ENCODE assay signal across 8 mouse cellular contexts in genomic region chr4:139535127-139535695, GRCm38 (mm10). TPM values are rescaled to one million over a fixed set of nuclear protein-coding genes. Genes with fewer than 3 reads are reported as not detected.
DNase-seq lines count a peak whose midpoint lies in the region; ATAC-seq lines count a peak whose summit lies in the region.

No protein-coding gene starts in this region.

- H3K27me3 ChIP-seq in heart, embryonic 14.5 days (ENCODE audit: control insufficient read depth, insufficient read depth, low read length) = no peaks in the 10 kb centered on the region

- ATAC-seq in heart, embryonic 14.5 days (ENCODE audit: insufficient number of reproducible peaks, insufficient read depth, low FRiP score, low read depth) = peak; percentile 63; the same call in 1 of the 2 replicates
- no peak for ATAC-seq in erythroblast, adult 5-6 weeks (replicated peaks; ENCODE audit: low FRiP score, poor library complexity, severe bottlenecking)
- ATAC-seq in activated CD4-positive, CD25-positive, alpha-beta regulatory T cell, adult 4 months = no peak
- ATAC-seq in megakaryocyte, adult 5-6 weeks (ENCODE audit: poor library complexity, severe bottlenecking) = no peak

- H3K4me2 ChIP-seq in heart, embryonic 14.5 days (ENCODE audit: low read length) = no peak overlapping the region

- H3K4me3 ChIP-seq in heart, embryonic 14.5 days (ENCODE audit: control insufficient read depth in 1 of 2, insufficient read depth in 1 of 2, low read depth in 1 of 2, low read length in 2 of 2) = no peak overlapping the region

- H3K27ac ChIP-seq in heart, embryonic 14.5 days (replicated peaks in 1 of 2; ENCODE audit: control insufficient read depth in 1 of 2, insufficient read depth in 1 of 2, low read depth in 2 of 2, low read length in 2 of 2) = peak overlapping the region; percentile 34 to 39

- H3K36me3 ChIP-seq in heart, embryonic 14.5 days (ENCODE audit: control insufficient read depth, insufficient read depth, low read length) = no peaks in the 10 kb centered on the region

- WGBS in heart, embryonic 14.5 days = 40% methylated on average over 12 of the region's 12 CpGs

- DNase-seq in urinary bladder, adult 18-20 months (ENCODE audit: low spot score in 2 of 2) = peak; percentile 56 to 82
- DNase-seq in urinary bladder, postnatal 10 days (ENCODE audit: low spot score) = no peak
- peak; percentile 75 to 77 for DNase-seq in kidney, postnatal 36 days
- peak; percentile 23 for DNase-seq in mesoderm, embryonic 11.5 days (ENCODE audit: low read depth, low spot score)

- no peaks in the 10 kb centered on the region for H3K9me3 ChIP-seq in heart, embryonic 14.5 days (ENCODE audit: control insufficient read depth, low read length)

- H3K9ac ChIP-seq in heart, embryonic 14.5 days (ENCODE audit: low read length) = no peak overlapping the region

- peaks cover 0 to 12% of the 10 kb centered on the region in 2 experiments; a peak in 1 of 4 replicates for H3K4me1 ChIP-seq in heart, embryonic 14.5 days (ENCODE audit: control insufficient read depth in 2 of 2, insufficient read depth in 2 of 2, low read length in 2 of 2)

RNA-seq across cellular contexts. Expression of gene Iffo2, which starts 4.9 kb away (rescaled TPM):
- 4.4 and 4.6 TPM in 2 replicates for polyA plus RNA-seq in heart, embryonic 14.5 days (2014; fragmentation: Nextera tagmentation; extraction: Ambion mirVana)
- total RNA-seq in erythroblast, adult 5-6 weeks (2015; ENCODE audit: low replicate concordance) = not detected in 2 replicates
- 0.14 and 1.9 TPM in 2 replicates for total RNA-seq in erythroblast, adult 5-6 weeks (2017; ENCODE audit: low replicate concordance)
- polyA plus RNA-seq in activated CD4-positive, CD25-positive, alpha-beta regulatory T cell, adult 4 months (2017; shearing (Covaris generic)) = 1 to 10 TPM; 2.0 to 3.1 TPM
- total RNA-seq in megakaryocyte, adult 5-6 weeks (2015) = 0.83 and 1.6 TPM in 2 replicates
- 2.1 and 2.7 TPM in 2 replicates for total RNA-seq in megakaryocyte, adult 5-6 weeks (2017)
